Mouse (Mus musculus): ENCODE results near the gene Fam213b. TPM values are rescaled to one million over a fixed set of nuclear protein-coding genes. Genes with fewer than 3 reads are reported as not detected.

Gene Fam213b
- total RNA-seq, 1 experiment from 2014 or later = 3.1 TPM

DNA sequence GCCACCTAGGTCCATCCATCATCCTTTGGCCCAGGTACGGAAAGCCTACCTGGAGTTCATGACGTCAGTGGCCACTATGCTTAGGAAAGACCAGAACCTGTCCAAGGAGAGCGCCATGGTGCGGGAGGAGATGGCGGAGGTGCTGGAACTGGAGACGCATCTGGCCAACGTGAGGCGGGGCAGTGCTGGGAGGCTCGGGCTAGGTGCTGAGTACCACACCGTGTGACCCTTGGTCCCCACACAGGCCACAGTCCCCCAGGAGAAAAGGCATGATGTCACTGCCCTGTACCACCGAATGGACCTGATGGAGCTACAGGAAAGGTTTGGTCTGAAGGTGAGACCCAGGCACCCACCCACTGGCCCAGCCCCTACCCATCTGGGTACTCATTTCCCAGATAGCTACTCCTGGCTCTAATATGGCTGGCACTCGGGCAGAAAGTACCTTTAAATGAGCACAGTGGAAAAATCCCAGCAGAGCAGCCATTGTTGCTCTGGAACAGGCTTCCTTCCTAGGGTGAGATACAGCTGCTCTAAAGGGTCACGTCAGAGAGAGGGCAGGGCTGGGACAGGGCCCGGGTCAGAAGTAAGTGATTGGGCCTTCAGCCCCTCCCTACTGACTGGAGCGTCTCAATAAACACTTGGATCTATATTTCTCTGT is 11.2 kb downstream of the Fam213b start:
- ATAC-seq (replicated peaks; ENCODE audit: insufficient number of reproducible peaks, low FRiP score, low TSS enrichment, poor library complexity, severe bottlenecking) = no peak

DNA sequence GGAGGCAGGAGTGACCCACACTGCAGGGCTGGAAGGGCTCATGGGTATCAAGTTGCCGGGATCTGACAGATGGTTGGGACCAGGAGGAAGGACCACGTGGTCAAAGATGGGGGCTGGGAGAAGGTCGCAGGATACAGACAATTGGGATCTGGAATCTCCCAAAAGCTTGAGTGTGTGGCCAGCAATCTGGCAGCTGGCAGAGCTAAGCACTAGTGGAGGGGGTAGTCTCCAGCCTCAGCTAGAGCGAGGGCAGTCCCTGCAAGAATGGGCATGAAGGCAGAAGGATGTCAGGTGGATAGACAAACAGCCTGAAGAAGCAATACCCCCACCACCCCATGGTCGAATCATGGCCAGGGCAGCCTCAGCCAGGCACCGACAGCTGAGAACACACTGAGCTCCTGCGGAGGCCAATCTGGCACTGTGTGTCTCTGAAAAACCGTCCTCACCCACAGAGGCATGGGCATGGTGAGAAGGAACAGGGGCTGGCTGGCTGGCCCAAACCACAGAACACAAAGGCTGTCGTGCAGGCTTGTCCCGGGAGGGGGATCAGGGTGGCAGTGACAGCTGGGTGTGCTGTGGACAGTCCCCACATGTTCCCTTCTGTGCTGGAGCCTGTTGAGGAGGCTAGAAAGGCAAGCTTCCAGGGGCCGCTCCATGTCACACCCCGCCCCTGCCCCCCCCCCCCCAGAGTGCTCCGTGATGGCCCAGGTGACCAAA is 11.9 kb downstream of the Fam213b start:
- ATAC-seq (replicated peaks; ENCODE audit: insufficient number of reproducible peaks, low FRiP score, low TSS enrichment, poor library complexity, severe bottlenecking) = no peak

DNA sequence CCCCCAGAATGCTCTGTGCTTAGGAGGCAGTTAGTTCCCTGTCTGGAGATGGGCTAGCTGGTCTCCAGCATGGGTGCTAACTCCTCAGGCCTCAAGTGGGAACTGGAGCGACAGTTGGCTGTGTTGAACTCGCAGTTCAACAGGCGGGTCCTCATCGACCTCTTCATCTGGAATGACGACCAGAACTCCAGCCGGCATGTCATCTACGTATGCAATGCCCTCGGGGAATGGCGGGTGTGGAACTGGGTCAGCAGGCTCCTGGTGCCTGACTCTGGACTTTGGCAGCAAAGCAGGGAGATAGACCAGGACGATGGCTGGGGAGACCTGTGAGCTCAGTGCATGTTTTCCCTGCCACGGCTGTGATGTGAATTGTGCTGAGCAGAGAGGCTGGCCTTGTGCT is 13.5 kb downstream of the Fam213b start:
- ATAC-seq (replicated peaks; ENCODE audit: insufficient number of reproducible peaks, low FRiP score, low TSS enrichment, poor library complexity, severe bottlenecking) = no peak

DNA sequence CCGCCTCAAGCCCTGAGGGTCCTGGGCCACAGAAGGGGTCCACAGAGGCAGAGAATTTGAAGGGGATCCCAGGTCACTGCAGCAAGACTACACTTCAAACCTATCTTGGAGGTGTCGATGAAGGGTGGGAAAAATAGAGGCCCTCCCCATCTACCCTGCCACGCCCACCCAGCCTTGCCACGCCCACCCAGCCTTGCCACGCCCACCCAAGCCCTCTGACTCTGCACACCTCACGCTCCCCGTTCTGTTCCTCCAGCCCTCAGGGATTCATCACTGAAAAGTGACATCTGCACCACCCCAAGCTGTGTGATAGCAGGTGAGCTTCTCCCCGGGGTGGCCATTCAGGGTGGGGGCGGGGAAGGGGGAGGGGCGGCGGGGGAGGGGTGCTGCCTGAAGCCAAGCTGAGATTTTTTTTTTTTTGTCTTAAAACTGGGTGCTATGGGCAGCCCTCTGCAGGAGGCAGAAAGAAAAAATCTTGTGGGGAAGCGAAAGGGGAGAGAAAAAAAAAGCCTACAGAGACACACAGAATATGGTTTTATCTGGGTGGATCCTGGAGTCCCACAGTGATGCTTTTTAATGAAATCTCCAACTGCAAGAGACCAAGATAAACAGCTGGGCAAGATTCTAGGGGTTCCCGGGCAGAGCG is 16.8 kb downstream of the Fam213b start:
- no peak for ATAC-seq (replicated peaks; ENCODE audit: insufficient number of reproducible peaks, low FRiP score, low TSS enrichment, poor library complexity, severe bottlenecking)

DNA sequence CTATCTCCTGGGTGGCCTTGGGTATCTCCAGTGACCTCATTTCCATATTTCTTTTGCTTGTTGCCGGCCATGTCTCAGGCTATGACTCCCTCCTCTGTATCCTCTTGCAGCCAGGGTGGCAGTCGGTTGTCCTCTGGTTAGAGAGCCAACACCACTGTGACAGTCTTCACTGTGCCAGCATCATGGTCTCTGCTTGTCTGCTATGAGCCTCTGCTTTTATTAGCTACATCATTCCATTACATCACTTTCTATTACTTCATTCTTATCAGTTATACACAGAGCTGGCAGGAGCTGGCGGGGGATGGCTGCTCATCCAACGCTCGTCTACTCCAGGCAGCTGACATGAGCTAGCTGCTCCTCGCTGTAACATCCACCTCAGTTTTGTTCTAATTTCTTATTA is 18.2 kb downstream of the Fam213b start:
- ATAC-seq (replicated peaks; ENCODE audit: insufficient number of reproducible peaks, low FRiP score, low TSS enrichment, poor library complexity, severe bottlenecking) = no peak

DNA sequence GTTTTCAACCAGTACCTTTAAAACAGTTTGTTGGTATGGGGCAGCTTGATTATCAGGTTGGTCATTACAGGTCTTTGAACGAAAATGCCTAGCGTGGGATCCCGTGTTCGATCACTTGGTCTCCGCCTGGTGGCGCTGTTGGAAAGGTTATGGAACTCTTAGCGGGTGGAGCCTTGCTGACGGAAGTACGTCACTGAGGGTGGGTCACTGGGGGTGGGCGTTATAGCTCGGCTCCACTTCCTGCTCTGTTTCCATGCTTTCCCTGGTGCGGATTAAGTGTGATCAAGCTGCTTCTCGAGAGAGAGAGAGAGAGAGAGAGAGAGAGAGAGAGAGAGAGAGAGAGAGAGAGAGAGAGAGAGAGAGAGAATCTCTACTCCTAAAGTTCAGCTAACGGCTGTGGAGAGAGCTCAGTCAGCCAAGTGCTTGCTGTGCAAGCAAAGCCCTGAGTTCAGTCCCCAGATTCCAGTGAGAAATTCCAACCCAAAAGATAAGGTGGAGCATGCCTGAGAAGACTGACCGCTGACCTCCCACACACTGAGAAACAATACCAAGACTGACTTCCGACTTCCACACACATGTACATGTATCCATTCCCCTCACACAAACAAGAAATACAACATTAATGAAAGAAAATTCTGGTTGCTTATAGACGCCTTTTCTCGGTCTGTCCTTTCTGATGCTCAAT is 20.9 kb downstream of the Fam213b start:
- ATAC-seq (replicated peaks; ENCODE audit: insufficient number of reproducible peaks, low FRiP score, low TSS enrichment, poor library complexity, severe bottlenecking) = peak; percentile 97

DNA sequence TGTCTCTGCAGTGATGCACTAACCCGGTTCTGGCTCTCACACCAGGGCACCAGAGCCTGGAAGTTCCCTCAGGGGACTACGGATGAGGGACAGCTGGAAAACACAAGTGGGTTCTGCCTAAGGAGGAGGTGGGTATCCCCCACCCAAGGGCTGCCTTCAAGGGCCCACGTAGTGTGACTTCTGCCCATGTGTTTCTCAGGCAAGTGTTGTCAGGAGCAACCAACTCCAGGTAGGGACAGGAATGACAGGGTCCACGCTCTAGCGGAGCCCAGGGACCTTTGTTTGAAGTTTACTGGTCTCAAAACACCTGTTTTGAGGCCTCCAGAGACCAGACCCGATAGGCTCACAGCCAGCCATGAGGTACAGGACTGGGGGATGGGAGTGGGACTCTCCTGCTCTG is 25.7 kb downstream of the Fam213b start:
- no peak for ATAC-seq (replicated peaks; ENCODE audit: insufficient number of reproducible peaks, low FRiP score, low TSS enrichment, poor library complexity, severe bottlenecking)

DNA sequence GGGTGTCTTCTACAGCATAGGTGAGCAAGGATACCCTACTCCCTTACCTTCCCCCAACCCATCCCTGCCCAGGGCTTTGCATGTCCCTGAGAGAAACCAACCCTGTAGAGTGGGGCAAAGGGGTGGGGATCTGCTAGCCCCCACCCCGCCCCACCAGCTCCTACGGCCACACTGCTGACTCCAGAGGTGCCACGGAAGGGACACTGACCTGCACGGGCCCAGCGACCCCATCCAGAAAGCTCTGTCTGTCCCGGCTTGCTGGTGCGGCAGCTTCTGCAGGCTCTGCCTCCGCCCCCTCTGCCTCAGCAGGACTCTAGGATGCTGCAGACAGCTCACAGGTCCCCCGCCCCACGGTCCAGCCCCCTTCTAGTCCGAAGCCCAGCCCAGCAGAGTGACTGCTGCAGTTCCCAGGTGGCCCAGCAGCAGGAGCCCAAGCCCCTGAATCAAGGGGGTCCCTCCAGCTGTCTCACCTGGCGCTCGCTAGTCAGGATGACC is 27.1 kb downstream of the Fam213b start:
- no peak for ATAC-seq (replicated peaks; ENCODE audit: insufficient number of reproducible peaks, low FRiP score, low TSS enrichment, poor library complexity, severe bottlenecking)

DNA sequence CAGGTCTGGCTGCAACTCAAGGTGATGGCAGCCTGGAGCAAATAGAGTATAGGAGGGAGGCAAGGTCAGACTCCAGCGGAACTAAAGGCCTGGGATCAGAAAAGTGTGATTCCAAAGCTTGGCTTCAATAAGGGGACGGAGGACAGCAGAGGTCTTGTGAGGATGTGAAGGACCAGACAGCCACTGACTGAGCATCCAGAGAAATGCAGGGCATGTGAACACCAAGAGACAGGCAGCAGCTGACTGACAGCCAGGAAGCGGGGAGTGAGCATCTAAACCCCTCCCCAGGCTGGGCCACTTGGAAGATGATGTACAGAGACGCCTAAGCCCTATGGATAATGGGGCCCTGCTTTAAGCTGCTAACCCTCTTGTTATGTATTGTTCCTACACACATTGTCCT is 28.2 kb downstream of the Fam213b start:
- no peak for ATAC-seq (replicated peaks; ENCODE audit: insufficient number of reproducible peaks, low FRiP score, low TSS enrichment, poor library complexity, severe bottlenecking)

DNA sequence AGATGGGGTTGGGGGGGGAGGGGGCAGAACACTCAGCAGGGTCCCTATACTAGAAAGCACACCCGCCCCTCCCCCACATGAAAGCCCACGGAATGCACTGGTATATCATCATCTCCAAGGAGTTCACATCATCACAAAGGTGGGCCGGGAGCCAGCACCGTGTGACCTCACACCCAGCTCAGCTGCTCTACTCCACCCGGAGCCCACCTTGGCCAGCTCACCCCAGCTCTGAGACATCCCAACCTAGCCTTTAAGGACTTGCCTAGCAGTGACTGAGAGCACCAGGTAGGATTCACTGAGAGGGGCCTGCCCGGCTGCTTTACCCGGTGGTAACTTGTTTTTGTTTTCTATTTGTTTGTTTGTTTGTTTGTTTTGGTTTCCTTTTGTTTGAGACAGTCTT is 29.5 kb downstream of the Fam213b start, which contains the start of gene Mmel1:
Mmel1 (plus strand) TSS at position 146 of the 400 bp plus-strand sequence.
- no peak for ATAC-seq (replicated peaks; ENCODE audit: insufficient number of reproducible peaks, low FRiP score, low TSS enrichment, poor library complexity, severe bottlenecking)

DNA sequence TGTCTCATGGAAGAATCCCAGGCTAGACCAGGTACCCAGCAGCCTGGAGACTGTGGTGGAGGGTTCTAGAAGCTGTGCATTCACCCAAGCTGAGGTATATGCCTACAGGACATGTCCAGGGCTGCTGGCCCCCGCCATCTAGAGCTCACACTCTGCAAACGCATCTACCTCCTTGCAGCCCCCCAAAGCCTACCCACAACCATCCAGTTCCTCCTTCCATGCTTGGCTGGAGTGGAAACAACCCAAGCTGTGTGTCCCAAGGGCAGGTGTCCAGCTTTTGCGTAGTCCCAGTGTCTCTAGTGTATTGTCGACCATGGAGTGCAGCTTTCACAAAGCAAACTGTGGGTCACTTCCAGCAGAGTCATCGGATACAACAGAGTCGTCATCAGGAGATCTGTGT is 31.7 kb downstream of the Fam213b start:
- ATAC-seq (replicated peaks; ENCODE audit: insufficient number of reproducible peaks, low FRiP score, low TSS enrichment, poor library complexity, severe bottlenecking) = no peak

DNA sequence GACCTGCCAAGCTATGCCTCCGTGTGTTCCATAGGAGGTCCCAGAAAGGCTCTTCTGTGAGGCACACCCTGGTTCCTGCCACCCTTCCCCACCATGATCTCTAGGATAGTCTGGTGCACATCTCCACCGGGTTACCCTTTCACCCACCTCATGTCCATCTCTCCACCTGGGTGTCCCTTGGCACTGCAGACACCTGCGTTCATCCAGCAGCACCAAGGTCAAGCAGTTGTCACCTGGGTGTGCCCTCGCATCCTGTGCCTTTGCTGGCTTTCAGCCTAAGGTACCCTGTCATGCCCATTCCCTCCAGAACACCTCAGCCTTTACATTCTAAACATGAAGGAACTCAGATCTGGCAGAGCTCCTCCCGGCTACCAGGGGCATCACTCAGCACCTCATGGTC is 32.5 kb downstream of the Fam213b start:
- ATAC-seq (replicated peaks; ENCODE audit: insufficient number of reproducible peaks, low FRiP score, low TSS enrichment, poor library complexity, severe bottlenecking) = no peak

DNA sequence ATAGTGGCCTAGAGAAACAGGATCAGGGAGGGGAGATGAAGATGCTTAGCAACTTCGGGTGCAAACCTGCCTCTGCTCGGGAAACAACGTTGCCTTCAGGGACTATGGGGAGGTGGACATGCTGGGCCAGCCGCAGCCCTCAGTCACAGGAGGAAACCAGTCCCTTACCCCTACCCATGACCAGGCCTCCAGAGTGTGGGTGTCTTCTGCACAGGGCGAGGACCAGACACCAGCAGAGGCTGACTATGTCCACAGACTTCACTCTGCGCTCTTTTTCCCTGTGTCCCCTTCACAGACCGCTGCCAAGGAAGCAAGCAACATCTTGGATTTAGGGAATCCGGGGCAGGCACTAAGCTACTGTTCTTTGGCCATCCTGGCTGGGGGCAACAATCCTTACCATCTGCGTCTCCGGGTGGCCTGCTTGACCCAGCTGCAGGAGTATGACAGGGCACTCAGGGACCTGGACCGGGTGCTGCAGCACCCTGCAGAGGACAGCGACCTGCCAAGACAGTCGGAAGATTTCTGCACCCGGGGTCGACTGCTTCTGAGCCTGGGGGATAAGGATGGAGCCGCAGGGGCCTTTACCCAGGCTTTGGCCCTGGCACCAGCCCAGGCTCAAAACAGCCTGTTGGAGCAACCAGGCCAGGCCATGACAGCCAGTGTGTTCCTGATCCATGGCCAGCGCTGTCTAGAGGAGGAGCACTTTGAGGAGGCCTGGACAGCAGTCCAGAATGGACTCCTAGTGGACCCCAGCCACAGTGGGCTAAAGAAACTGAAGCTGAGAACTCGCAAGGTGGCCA is 33.8 kb downstream of the Fam213b start:
- ATAC-seq (replicated peaks; ENCODE audit: insufficient number of reproducible peaks, low FRiP score, low TSS enrichment, poor library complexity, severe bottlenecking) = no peak

DNA sequence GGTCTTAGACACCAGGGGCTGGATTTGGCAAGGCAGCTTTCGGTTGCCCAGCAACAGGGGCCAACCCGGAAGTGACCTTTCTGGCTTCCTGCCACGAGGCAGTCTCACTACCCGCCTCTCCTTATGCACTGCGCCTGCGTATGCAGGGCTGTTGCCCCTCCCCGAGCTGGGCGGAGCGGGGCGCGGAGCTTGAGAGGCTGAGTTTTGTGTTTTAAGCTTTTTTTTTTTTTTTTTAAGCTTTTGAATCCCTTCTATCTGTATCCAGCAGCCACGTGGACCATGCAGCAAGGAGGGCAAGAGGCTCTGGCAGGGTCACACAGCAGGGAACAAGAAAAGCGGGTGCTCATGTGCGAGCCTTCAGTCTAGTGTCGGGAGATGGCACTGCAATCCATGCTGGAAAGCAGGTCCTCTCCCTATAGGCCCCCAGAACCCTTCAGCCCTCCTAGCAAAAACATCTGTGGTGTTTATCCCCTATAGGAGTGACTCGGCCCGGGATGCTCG is 34.6 kb downstream of the Fam213b start:
- peak; percentile 76 for ATAC-seq (replicated peaks; ENCODE audit: insufficient number of reproducible peaks, low FRiP score, low TSS enrichment, poor library complexity, severe bottlenecking)

DNA sequence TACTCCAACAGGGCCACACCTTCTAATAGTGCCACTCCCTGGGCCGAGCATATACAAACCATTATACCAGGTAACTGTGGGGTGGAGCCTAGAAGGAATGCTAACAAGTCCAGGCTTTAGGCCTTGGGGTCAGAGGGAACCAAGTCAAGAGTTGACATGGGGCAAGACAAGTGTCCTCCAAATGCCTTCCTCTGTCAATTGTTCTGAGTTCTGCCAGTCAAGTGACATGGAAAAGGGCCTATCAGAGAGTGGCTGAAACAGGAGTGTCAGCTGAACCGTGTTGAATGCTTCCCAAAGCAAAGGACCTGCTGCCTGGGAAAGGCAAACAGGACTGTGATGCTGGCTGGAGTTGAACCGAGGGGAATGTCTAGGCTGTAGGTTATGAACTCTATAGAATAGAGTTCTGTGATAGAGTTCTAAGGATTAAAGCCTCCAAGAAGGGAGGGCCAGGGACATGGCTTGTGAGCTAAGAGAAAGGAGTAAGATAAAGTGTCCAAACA is 35.4 kb downstream of the Fam213b start:
- no peak for ATAC-seq (replicated peaks; ENCODE audit: insufficient number of reproducible peaks, low FRiP score, low TSS enrichment, poor library complexity, severe bottlenecking)

DNA sequence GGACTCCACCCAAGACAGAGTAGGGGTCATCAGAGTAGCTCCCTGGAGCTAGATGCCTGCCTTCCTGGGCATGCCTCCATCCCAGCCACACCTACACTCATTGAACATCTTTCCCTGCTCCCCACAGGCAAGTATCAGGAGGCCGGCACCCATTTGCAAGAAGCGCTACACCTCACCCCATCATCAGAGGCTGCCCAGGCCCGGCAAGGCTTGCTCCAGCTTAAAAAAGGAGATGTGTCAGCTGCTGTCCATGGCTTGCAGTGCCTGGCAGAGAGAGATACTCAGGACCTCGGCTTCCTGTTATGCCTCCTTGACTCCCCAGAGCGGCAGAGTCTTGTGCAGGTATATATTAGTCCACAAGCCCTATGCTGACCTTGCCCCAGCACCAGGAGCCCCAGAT is 37.0 kb downstream of the Fam213b start:
- no peak for ATAC-seq (replicated peaks; ENCODE audit: insufficient number of reproducible peaks, low FRiP score, low TSS enrichment, poor library complexity, severe bottlenecking)

DNA sequence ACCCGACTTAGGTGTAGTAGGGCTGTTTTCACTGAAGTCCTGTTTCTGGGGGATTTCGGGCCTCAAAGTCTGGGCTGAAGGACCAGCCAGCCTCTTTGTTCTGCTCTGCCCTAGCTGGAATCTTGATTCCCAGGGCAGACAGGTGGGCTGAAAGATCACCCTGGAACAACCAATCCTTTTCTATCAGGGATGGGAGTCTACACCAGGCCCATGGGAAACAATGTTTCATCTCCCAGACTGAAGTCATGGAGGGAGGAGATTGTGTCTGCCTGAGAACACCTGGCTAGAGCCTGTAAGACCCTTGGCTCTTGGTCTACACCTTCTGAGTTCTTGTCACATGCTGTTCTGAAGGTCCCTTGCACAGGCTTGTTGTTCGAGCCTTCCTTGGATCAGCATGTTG is 40.3 kb downstream of the Fam213b start:
- no peak for ATAC-seq (replicated peaks; ENCODE audit: insufficient number of reproducible peaks, low FRiP score, low TSS enrichment, poor library complexity, severe bottlenecking)

Data from monocyte, adult 5-6 weeks (primary cell).